Mouse (Mus musculus) left cerebral cortex, adult 11 months (tissue): ENCODE data around the gene Abcd2.

Source experiments
- DNase-seq: peaks from one replicate; pipeline ENCODE4 v3.0.0; 2022; ENCODE audit warnings: low spot score

The Abcd2 gene

DNA sequence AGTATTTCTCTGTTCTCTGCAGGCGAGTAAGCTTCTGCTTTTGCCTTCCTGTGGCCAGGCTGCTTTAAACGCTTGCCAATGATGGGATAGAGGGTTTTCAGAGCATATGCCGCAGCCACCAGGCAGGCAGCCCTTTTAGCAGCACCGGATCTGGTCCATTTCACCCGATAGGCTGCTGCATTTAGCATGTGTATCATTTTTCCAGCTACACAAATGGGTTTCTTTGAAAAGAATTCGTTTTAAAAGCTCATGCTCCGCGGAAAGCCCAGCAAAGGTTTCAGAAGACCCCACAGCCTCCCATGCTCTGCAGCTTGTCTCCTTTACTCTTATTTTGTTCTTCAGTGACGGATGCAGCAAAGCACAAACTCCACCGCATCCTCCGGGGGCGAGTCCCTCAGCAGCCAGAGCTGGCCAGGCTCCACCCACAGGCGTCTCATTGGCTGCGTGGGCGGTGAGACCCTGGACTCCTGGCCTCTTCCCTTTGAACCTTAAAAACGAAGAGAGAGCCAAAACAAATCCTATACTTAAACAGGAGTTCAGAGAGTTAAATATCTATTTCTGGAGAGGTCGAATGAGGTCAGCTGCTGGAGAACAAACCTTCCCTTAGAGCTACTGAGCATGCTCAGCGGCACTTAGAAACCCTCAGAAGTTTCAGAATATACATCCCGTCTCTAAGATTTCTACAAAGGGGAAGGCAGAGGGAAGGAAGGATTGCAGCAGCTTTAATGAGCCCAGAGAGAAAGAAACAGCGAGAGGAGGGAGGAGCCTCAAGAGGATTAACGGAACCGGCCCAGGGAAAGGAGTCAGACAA, at the start of gene Abcd2:
TSS of gene Abcd2 (minus strand) at position 388 of the 811 bp plus-strand sequence.
- peak; percentile 72 for DNase-seq

DNA sequence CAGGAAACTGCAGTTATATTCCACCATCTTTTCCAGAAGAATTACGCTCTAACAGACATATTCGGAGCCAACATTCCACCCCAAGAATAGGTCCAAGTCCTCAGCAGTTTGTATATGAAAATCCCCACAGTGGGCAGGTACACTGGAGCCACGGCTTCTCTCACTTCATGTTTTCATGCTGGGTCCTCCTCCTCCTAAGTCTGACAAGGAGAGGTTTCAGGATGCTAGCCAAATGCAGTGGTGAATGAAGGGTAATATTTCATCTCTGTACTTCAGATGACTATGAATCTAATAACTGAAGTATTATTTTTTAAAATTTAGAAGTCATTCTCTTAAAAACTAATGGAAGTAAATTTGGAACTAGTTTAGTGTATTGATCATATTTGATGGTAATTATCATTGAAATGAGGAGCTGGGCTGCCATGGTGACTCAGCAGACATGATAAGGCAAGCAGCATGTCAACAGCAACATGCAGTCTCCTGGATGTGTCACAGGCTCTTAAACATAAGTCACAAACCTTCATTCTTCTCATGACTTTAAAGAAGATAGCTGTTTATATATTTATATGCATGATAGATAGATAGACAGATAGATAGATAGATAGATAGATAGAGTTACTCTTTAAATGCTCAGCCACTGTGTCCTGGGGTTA, 49.2 kb upstream of the Abcd2 start:
- DNase-seq, result no peak

GRCm38 (mm10) chr15:91237294-91237693, 45.7 kb upstream of the Abcd2 start:
- no peak for DNase-seq

GRCm38 (mm10) chr15:91206518-91206917, 14.9 kb upstream of the Abcd2 start:
- no peak for DNase-seq

GRCm38 (mm10) chr15:91203521-91203920, 11.9 kb upstream of the Abcd2 start:
- DNase-seq, result no peak

DNA sequence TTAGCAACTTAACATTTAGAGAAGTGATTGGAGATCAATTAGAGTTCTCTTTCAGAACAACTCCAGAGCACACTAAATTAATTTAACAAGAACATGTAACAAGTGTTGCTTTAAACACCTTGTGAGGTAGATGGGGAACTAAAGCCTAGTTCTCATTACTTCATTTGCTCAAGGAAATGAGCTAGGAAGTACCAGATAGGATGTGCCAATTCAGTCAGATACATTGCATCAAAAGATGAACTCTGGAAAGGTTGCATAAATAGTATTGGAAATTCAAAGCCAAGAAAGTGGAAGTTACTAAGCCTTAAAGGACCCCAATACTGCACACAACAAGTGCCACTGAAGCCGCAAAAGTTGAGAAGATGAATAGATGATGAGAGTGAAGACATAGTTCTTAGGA, 10.9 kb upstream of the Abcd2 start:
- no peak for DNase-seq

DNA sequence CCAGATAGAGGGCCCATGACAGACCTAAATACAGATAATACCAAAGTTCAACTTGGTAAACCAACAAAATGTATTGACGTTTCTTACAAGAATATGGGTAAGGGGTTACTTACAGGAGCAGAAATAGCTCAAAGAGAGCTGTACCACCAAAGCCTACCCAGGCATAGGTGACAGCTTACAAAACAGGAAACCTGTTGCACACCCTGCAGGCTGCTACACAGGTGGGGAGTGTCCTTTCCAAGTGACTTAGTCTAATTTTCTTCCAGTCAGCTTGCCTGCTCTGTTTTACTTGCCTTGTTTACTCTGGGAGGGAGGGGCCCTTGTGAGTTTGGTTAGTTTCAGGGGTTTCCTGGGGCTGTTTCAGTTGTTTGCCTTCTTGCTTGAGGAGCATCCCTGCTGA, 9.2 kb upstream of the Abcd2 start:
- no peak for DNase-seq

DNA sequence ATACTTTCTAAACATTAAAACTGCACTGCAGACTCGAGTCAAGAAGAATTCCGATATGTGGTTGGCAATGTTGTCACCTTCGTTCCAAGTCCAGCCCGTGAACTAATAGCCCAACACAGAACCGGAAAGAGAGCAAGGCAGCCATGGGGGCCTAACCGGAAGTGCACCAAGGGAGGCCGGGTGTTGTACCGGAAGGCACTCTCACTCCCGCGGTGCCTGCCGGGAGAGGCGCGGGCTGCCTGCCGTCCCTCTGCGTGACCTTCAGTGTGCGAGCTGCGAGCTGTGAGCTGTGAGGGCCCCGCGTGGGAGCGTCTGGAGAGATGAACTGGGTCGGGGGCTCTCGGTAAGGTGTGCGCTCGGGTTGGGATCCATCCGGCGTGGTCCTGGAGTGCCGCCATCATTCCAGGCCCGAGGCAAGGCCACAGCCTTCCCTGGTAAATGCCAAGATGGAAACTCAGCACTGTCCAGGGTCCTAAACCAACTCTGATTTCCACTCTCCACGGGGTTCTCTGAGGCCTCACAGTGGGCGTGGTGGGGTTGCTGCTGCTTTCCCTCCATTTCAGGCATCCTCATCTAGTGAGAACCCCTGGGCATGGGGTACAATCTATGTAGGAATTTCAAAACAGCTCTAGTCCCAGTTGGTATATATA, 7.8 kb upstream of the Abcd2 start, which contains the start of gene CN725425:
TSS of gene CN725425 (plus strand) at position 239 of the 650 bp plus-strand sequence.
- no peak for DNase-seq

- DNase-seq, result no peak
Measured at GRCm38 (mm10) chr15:91192223-91192598, 612 bp upstream of the Abcd2 start.

DNA sequence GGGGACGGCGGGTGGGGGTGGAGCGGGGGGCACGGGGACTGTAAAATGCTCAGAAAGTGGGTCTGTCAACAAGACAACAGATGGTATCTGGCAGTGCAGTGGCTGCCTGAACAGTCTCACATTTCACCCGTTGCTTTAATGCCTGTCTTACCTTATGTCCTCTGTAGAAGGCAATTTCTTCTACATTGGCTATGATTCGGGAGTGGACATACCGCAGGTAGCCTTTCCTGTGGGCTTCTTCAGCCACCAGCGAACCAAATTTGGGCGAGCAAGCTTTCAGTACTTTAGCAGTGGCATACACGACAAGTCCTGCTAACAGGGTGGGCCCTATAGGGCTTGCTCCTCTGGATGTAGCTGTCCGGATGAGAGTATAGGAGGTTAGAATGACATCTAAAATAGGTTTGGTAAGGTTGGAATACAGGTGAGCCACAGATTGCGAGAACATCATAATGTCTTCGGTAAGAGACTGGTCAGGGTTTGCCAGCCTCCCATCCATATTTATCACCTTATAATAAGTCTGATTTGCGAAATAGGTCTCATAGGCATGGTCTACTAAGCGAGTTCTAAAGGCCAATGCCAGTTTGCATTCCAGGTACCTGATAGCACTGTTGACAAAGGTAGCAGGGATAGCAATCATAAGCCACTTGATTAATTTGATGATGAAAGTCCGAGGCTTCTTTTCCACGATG, 936 bp downstream of the Abcd2 start:
- no peak for DNase-seq

- no peak for DNase-seq
Measured at GRCm38 (mm10) chr15:91190026-91190425, 1.6 kb downstream of the Abcd2 start.

DNA sequence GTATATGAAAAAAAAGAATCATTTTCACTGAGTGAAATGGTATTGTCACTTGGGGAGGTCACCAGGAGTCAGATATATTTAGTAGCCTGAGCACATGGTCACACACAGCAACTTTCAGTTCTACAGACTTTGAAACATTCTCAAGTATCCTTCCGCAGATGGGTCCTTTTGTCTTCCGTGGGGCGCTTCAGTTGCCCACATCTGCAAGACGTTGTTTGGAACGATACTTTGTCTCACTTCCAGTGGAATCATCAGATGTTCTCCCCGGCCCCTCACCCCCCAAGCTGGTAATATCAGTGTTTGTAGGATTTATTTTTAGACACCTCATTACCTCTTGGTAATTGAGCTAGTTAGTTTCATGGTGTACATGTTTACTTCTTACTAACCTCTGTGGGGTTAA, 5.2 kb downstream of the Abcd2 start:
- no peak for DNase-seq

DNA sequence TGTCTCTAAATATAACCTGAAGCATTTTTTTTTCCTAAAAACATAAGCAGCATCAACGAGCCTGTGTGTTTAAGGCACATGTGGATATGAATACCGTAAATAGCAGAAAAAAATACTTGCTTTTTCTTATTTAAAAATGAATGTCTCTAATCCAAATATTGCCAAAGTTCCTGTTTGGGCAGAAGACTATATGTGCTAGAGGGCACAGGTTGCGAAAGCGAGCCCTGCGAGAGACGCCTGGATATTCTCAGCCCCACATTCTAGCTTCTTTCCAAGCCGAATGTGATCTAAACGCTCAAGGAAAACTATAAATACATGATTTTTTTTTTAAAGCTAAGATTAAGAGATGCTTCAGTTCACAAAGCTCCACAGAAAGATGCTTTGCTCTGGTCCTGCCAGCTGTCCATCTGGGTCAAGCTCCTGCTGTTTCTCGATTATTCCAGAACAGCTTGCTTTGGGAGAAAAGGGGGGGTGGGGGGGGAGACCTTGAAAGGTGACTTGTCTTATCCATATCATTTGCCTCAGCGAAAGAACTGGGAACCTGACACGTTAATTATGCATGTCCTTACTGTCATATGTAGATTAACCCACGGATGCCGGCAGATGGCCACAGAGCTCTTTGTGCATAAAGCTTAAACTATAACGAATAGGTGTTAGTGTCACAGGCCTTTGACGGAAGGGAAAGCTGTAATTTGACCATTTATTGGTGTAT, 11.5 kb downstream of the Abcd2 start:
- DNase-seq, result no peak

DNA sequence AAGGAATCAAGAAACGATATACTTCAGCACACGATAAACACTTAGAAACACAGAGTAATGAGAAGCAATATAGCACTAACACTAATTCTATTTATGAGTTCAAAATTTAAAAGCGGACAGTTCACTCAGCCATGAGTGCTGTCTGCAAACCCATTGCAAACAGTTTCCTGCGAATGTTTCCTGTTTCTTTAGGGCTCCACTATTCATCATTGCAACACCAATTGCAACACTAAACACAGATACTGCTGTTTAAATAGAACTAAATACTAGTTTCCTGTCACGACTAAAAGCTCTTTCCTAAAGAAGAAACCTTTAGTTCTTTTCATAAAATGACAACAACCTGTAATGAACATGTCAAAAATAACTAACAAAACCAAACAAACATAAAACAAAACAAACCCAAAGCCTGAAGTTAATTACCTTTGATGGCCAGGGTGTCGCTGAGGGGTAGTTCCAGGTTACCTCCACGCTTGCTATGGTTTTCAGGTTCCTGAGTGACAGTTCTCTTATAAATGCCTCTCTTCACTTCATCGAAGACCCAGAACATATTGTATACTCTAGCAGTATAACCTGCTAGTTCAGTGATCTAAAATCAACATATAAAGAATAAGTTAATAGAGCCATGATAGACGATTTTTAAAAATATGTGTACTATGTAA, 12.8 kb downstream of the Abcd2 start:
- DNase-seq, result no peak

GRCm38 (mm10) chr15:91172193-91172592, 19.4 kb downstream of the Abcd2 start:
- DNase-seq, result no peak

GRCm38 (mm10) chr15:91171332-91171731, 20.3 kb downstream of the Abcd2 start:
- DNase-seq, result no peak

DNA sequence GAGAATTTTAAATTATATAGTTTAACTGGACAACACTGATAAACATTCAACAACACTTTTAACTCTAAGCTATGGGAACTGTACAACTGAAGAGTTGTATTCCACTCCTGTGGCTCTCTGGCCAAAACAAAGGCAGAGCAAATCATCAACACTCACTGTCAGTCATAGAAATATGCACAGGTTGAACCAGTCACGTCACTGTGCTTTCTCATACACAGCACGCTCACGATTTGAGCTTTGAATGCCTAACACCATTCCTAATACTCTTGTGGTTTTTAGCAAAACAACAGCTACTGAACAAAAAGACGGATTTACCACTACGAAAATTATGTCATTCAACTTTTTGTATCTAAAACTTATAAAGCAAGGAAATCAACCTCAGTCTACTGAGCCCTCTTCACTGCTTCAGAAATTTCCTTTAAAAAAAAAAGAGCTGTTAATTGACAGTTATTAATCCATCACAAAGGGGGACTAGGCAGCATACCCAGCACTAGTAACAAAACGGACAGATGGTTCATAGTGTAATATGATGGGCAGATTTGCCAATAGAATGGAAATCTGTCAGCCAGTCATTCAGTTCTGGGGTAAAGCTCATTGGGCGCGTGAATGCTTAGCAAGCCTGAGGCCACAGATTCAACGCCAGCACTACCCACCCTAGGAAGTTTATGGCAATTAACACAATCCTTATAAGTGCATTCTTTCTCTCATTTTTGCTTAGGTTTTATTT, 20.8 kb downstream of the Abcd2 start:
- DNase-seq, result no peak

GRCm38 (mm10) chr15:91167850-91168562, 23.6 kb downstream of the Abcd2 start:
- no peak for DNase-seq

DNA sequence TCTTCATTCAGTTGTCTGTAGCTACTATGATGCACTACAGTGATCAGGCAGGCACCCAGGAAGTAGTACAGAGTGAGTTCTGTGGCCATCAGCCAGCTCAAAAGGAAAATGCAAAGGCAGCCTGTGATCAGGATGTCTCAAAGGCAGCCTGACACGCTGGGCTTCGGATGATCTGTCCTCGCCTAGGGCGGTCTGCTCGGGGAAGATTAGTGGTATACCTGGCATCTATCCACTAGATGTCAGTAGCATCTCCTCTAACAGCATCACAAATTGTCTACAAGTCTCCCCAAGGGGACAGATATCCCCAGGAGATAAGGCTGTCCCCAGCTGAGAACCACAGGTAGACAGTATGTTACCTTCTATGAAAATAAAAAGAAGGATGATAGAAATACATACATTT, 26.6 kb downstream of the Abcd2 start:
- DNase-seq, result peak; percentile 30

DNA sequence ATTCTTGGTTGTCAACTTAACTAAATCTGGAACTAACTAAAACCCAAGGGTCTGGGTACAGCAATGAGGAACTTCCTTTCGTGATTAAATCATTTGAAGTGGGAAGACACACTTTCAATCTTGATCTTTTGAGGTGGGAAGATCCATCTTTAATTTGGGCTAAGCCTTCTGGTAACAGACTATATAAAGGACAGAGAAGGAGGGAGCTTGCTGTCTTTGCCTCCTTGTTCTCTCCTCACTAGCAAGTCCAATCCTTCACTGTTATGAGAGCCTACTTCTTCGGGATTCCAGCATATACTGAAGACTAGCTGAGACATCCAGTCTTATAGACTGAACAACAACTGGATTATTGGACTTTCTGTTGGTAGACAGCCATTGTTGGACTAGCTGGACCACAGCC, 28.1 kb downstream of the Abcd2 start:
- DNase-seq, result no peak
